Comparison of ENCODE assay signal across 8 mouse cellular contexts in genomic region chr17:29636118-29636517, GRCm38 (mm10). TPM values are rescaled to one million over a fixed set of nuclear protein-coding genes. Genes with fewer than 3 reads are reported as not detected.
DNase-seq lines count a peak whose midpoint lies in the region; ATAC-seq and TF ChIP-seq lines count a peak whose summit lies in the region.
"Had no signal": no experiment of that assay in that cellular context is flagged by ENCODE, and none has a peak within 500 bp of the region (broad histone marks: within the 10 kb centered on the region; RNA-seq: fewer than 3 reads in every experiment).

No protein-coding gene starts in this region.

- no peak overlapping the region for H3K4me2 ChIP-seq in kidney, postnatal 0 days (ENCODE audit: low read length)
- H3K4me2 ChIP-seq in kidney, embryonic 16.5 days (replicated peaks; ENCODE audit: low read depth, low read length): no peak overlapping the region
- no peak overlapping the region for H3K4me2 ChIP-seq in liver, embryonic 15.5 days
- H3K4me2 ChIP-seq: lung, embryonic 15.5 days had no signal

- no peaks in the 10 kb centered on the region for H3K4me1 ChIP-seq in kidney, postnatal 0 days (replicated peaks; ENCODE audit: insufficient read depth, low read length)
- H3K4me1 ChIP-seq in kidney, embryonic 16.5 days (ENCODE audit: insufficient read depth, low read length): no peaks in the 10 kb centered on the region
- peaks cover 0 to 39% of the 10 kb centered on the region in 2 experiments; a peak in 2 of 4 replicates for H3K4me1 ChIP-seq in ES-E14 (ENCODE audit: control insufficient read depth in 2 of 2, insufficient read depth in 2 of 2, low read length in 2 of 2, poor library complexity in 1 of 2)
- H3K4me1 ChIP-seq in liver, embryonic 15.5 days (replicated peaks): peaks cover 35% of the 10 kb centered on the region
- H3K4me1 ChIP-seq: lung, embryonic 15.5 days had no signal

- peaks cover 51% of the 10 kb centered on the region for H3K36me3 ChIP-seq in kidney, postnatal 0 days (ENCODE audit: insufficient read depth, low read length)
- peaks cover 79% of the 10 kb centered on the region for H3K36me3 ChIP-seq in kidney, embryonic 16.5 days (ENCODE audit: insufficient read depth, low read length)
- peaks cover 32% of the 10 kb centered on the region for H3K36me3 ChIP-seq in ES-E14 (ENCODE audit: control insufficient read depth, insufficient read depth, low read length, poor library complexity, severe bottlenecking)
- H3K36me3 ChIP-seq in liver, embryonic 15.5 days (replicated peaks): peaks cover 98% of the 10 kb centered on the region

- in situ Hi-C loops in ES-E14 (cut with MboI; ENCODE audit: low sequenced_read_pairs in 2 of 2, unreplicated experiment in 2 of 2): no loop called here

- H3K4me3 ChIP-seq in kidney, postnatal 0 days (replicated peaks; ENCODE audit: low read depth, low read length): no peak overlapping the region
- no peak overlapping the region for H3K4me3 ChIP-seq in kidney, embryonic 16.5 days (ENCODE audit: low read length)
- no peak overlapping the region for H3K4me3 ChIP-seq in ES-E14 (ENCODE audit: insufficient read depth in 1 of 2, low read depth in 1 of 2, low read length in 2 of 2, poor library complexity in 1 of 2, severe bottlenecking in 1 of 2)
- H3K4me3 ChIP-seq in liver, embryonic 15.5 days (replicated peaks): no peak overlapping the region
- H3K4me3 ChIP-seq: lung, embryonic 15.5 days had no signal

- WGBS in kidney, postnatal 0 days: 75% methylated on average over 5 of the region's 5 CpGs
- WGBS in kidney, embryonic 16.5 days: 74% methylated on average over 5 of the region's 5 CpGs
- WGBS in liver, embryonic 15.5 days (ENCODE audit: insufficient replicate concordance): 59% methylated on average over 5 of the region's 5 CpGs

- H3K9ac ChIP-seq in kidney, postnatal 0 days (ENCODE audit: low read depth, low read length): no peak overlapping the region
- H3K9ac ChIP-seq in kidney, embryonic 16.5 days (replicated peaks; ENCODE audit: low read length): no peak overlapping the region
- no peak overlapping the region for H3K9ac ChIP-seq in ES-E14 (ENCODE audit: insufficient read depth, low read depth, low read length, poor library complexity, severe bottlenecking)
- no peak overlapping the region for H3K9ac ChIP-seq in liver, embryonic 15.5 days
- H3K9ac ChIP-seq: lung, embryonic 15.5 days had no signal

- no peak for ATAC-seq in kidney, postnatal 0 days (replicated peaks; ENCODE audit: low FRiP score, low read depth)
- no peak for ATAC-seq in kidney, embryonic 16.5 days (ENCODE audit: low FRiP score, low TSS enrichment)
- no peak for ATAC-seq in liver, embryonic 15.5 days (ENCODE audit: insufficient read depth)
- ATAC-seq in monocyte, adult 5-6 weeks (replicated peaks; ENCODE audit: insufficient number of reproducible peaks, low FRiP score, low TSS enrichment, poor library complexity, severe bottlenecking): no peak

- peak; percentile 71 for TF ChIP-seq CTCF in kidney, postnatal 0 days (IDR thresholded peaks at IDR 0.05; ENCODE audit: low read depth)

- H3K9me3 ChIP-seq in kidney, postnatal 0 days (replicated peaks; ENCODE audit: low read length): no peaks in the 10 kb centered on the region
- H3K9me3 ChIP-seq in kidney, embryonic 16.5 days (ENCODE audit: low read length): no peaks in the 10 kb centered on the region
- no peaks in the 10 kb centered on the region for H3K9me3 ChIP-seq in ES-E14 (ENCODE audit: control insufficient read depth, insufficient read depth, low read depth, low read length)
- no peaks in the 10 kb centered on the region for H3K9me3 ChIP-seq in liver, embryonic 15.5 days (replicated peaks)
- H3K9me3 ChIP-seq: lung, embryonic 15.5 days had no signal

- H3K27ac ChIP-seq in kidney, postnatal 0 days: no peak overlapping the region
- no peak overlapping the region for H3K27ac ChIP-seq in kidney, embryonic 16.5 days (ENCODE audit: low read length)
- H3K27ac ChIP-seq in ES-E14 (ENCODE audit: insufficient read depth, low read depth, low read length, poor library complexity, severe bottlenecking): no peak overlapping the region
- H3K27ac ChIP-seq in liver, embryonic 15.5 days (replicated peaks): 0 out of 2 replicates have a peak overlapping the region, but pooled peaks have one; percentile 4
- H3K27ac ChIP-seq: lung, embryonic 15.5 days had no signal

- peak; percentile 57 for DNase-seq in kidney, postnatal 0 days (ENCODE audit: low spot score)
- DNase-seq in CD4-positive helper T cell, adult 2 months (ENCODE audit: low read depth, low spot score): peak; percentile 28
- no peak for DNase-seq in ES-E14 (ENCODE audit: low read depth, low spot score)
- peak; percentile 65 for DNase-seq in cerebellum, adult 9-10 months

- no peaks in the 10 kb centered on the region for H3K27me3 ChIP-seq in kidney, postnatal 0 days (ENCODE audit: insufficient read depth, low read length)
- H3K27me3 ChIP-seq in kidney, embryonic 16.5 days (ENCODE audit: insufficient read depth, low read length): no peaks in the 10 kb centered on the region
- H3K27me3 ChIP-seq in liver, embryonic 15.5 days: no peaks in the 10 kb centered on the region
- H3K27me3 ChIP-seq: lung, embryonic 15.5 days had no signal

TF ChIP-seq in ES-E14, 5 proteins besides CTCF, POLR2A, EP300 and RAD21:
- 0 out of 2 replicates have a peak, but pooled peaks have one; percentile 12 for TF ChIP-seq ZC3H11A (IDR thresholded peaks at IDR 0.05; ENCODE audit: borderline replicate concordance, low read depth, low read length)
- TF ChIP-seq HCFC1 (IDR thresholded peaks at IDR 0.05; ENCODE audit: borderline replicate concordance, insufficient read depth, low read length): no peak
- no peak for TF ChIP-seq CHD2 (IDR thresholded peaks at IDR 0.05; ENCODE audit: low read depth, low read length)
- no peak for TF ChIP-seq ZNF384 (IDR thresholded peaks at IDR 0.05; ENCODE audit: low read depth, low read length)
TF ChIP-seq in ES-E14: peak in this region for 1.

RNA-seq across cellular contexts. Expression of gene Gm28043, which starts 21.4 kb away (rescaled TPM):
- polyA plus RNA-seq in kidney, postnatal 0 days (2015; fragmentation: Nextera tagmentation; extraction: Ambion mirVana): 1.2 and 2.1 TPM in 2 replicates
- polyA plus RNA-seq in kidney, embryonic 16.5 days (2015; fragmentation: Nextera tagmentation; extraction: Ambion mirVana): 2.5 TPM in 2 replicates
- total RNA-seq in ES-E14 (2012; rRNA removed): 8.6 and 10.2 TPM in 2 replicates
- polyA plus RNA-seq in liver, embryonic 15.5 days (2015; fragmentation: Nextera tagmentation; extraction: Ambion mirVana): 0.92 and 1.1 TPM in 2 replicates
- total RNA-seq in monocyte, adult 5-6 weeks (2017): 17.9 to 20.7 TPM (median 20.5 TPM) in 3 replicates

RNA-seq across cellular contexts. Expression of gene Rnf8, which starts 21.5 kb away (rescaled TPM):
- polyA plus RNA-seq in kidney, postnatal 0 days (2015; fragmentation: Nextera tagmentation; extraction: Ambion mirVana): 50.3 and 56.1 TPM in 2 replicates
- polyA plus RNA-seq in kidney, embryonic 16.5 days (2015; fragmentation: Nextera tagmentation; extraction: Ambion mirVana): 81.3 and 86.6 TPM in 2 replicates
- 30.0 and 37.2 TPM in 2 replicates for total RNA-seq in ES-E14 (2012; rRNA removed)
- polyA plus RNA-seq in liver, embryonic 15.5 days (2015; fragmentation: Nextera tagmentation; extraction: Ambion mirVana): 36.7 and 40.1 TPM in 2 replicates
- 44.8 to 57.1 TPM (median 48.0 TPM) in 3 replicates for total RNA-seq in monocyte, adult 5-6 weeks (2017)

RNA-seq across cellular contexts. Expression of gene Cmtr1, which starts 24.3 kb away (rescaled TPM):
- 102 and 110 TPM in 2 replicates for polyA plus RNA-seq in kidney, postnatal 0 days (2015; fragmentation: Nextera tagmentation; extraction: Ambion mirVana)
- 116 and 137 TPM in 2 replicates for polyA plus RNA-seq in kidney, embryonic 16.5 days (2015; fragmentation: Nextera tagmentation; extraction: Ambion mirVana)
- total RNA-seq in ES-E14 (2012; rRNA removed): 130 and 183 TPM in 2 replicates
- polyA plus RNA-seq in liver, embryonic 15.5 days (2015; fragmentation: Nextera tagmentation; extraction: Ambion mirVana): 57.1 and 65.1 TPM in 2 replicates
- total RNA-seq in monocyte, adult 5-6 weeks (2017): 107 to 224 TPM (median 209 TPM) in 3 replicates
